Mouse (Mus musculus) heart, postnatal 0 days (tissue): Measurements from ENCODE around the gene Sash3. TPM values are rescaled to one million over a fixed set of nuclear protein-coding genes. Genes with fewer than 3 reads are reported as not detected.
A peak's percentile ranks its signal among the peaks of the same experiment; 100 is the strongest.

ENCODE experiments used
- ATAC-seq: fragments of 200-750 bp; cut with Nextera tagmentation; 2 replicates; pipeline ENCODE4 v1.8.0; 2017; ENCODE audit warnings: low read depth, moderate number of reproducible peaks, moderate library complexity; ENCODE audit not compliant: insufficient read depth
- DNase-seq: peaks from one replicate; pipeline ENCODE4 v3.0.0-alpha.2; 2016; ENCODE audit warnings: low spot score
- H3K27ac ChIP-seq: fragments of 300-500 bp; sonication (generic); 2 replicates; pipeline ENCODE4 v1.5.1; 2014; ENCODE audit warnings: low read depth, mild to moderate bottlenecking
- H3K27me3 ChIP-seq: fragments of 300-500 bp; sonication (generic); 2 replicates; pipeline ENCODE4 v1.6.1; 2014; ENCODE audit warnings: low read length, mixed read lengths; ENCODE audit not compliant: control insufficient read depth, insufficient read depth
- H3K36me3 ChIP-seq: fragments of 300-500 bp; sonication (generic); replicated peaks from 2 replicates; pipeline ENCODE4 v1.6.1; 2014; ENCODE audit warnings: low read length, mixed read lengths; ENCODE audit not compliant: control insufficient read depth, insufficient read depth
- H3K4me1 ChIP-seq: fragments of 300-500 bp; sonication (generic); 2 replicates; pipeline ENCODE4 v1.6.1; 2014; ENCODE audit warnings: antibody characterized with exemption; ENCODE audit not compliant: control insufficient read depth, insufficient read depth
- H3K4me2 ChIP-seq: fragments of 300-500 bp; sonication (generic); 2 replicates; pipeline ENCODE4 v1.6.1; 2014; ENCODE audit warnings: low read depth, mild to moderate bottlenecking, low read length, moderate library complexity
- H3K4me3 ChIP-seq: fragments of 300-500 bp; sonication (generic); 2 replicates; pipeline ENCODE4 v1.5.1; 2014; ENCODE audit warnings: low read depth, low read length
- H3K9ac ChIP-seq: fragments of 300-500 bp; sonication (generic); replicated peaks from 2 replicates; pipeline ENCODE4 v1.6.1; 2014; ENCODE audit warnings: low read depth, low read length, mixed read lengths
- H3K9me3 ChIP-seq: fragments of 300-500 bp; sonication (generic); replicated peaks from 2 replicates; pipeline ENCODE4 v1.6.1; 2016; ENCODE audit warnings: low read length; ENCODE audit not compliant: control insufficient read depth
- CTCF ChIP-seq: IDR thresholded peaks from 2 replicates; pipeline ENCODE4 v1.5.1; 2016; ENCODE audit warnings: antibody characterized with exemption, control low read depth, low read depth
- EP300 ChIP-seq: IDR thresholded peaks from 2 replicates; pipeline ENCODE4 v1.6.1; 2016; ENCODE audit warnings: antibody characterized with exemption, low read depth
- WGBS: fragments of 180-500 bp; shearing (Covaris S2); extraction: QIAGEN DNeasy Blood & Tissue Kit; methylation state at CpG from one replicate; pipeline ENCODE4 v1.1.7; 2014; 5-methylcytosine and 5-hydroxymethylcytosine counted together
- polyA plus RNA-seq: library from polyadenylated mRNA; unstranded; fragments of >200 nt; fragmentation: Nextera tagmentation; extraction: Ambion mirVana; gene quantifications from 2 replicates; pipeline ENCODE4 v1.2.1, GENCODE M21; 2015
- total RNA-seq: library from RNA; depleted of rRNA; stranded (reverse); fragments of >200 nt; gene quantifications from 2 replicates; pipeline ENCODE4 v1.2.3, GENCODE M21; 2014; ENCODE audit warnings: low replicate concordance

Sash3 gene
- total and polyA plus RNA-seq, 2 experiments from 2014 or later = 0.52 to 0.61 TPM

DNA sequence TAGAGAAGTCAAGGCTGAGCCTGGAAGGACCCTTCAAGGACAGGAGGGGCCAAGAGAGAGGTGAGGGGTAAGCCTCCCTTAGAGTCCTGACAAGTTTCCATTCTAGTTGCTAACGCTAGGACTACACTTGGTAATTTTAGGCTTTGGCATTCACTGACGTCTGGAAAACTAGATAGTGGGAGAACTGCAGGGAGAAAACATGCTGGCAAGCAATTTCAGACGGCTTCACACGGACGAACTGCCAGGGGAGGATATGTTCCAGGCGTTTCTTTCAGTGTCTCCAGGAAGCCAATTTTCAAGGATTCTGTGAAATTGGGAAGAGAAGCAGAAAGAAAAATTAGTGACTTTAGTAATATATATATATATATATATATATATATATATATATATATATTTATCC, 35.6 kb downstream of the Sash3 start:
- H3K4me1 ChIP-seq = no peaks in the 10 kb centered on the region
- no peaks in the 10 kb centered on the region for H3K9me3 ChIP-seq
- DNase-seq = no peak
- ATAC-seq = no peak
- H3K27ac ChIP-seq = no peak overlapping the region
- H3K36me3 ChIP-seq = 0 out of 2 replicates have a peak, but pooled peaks cover 10% of the 10 kb centered on the region
- H3K9ac ChIP-seq = no peak overlapping the region
- H3K4me3 ChIP-seq = no peak overlapping the region
- no peak for TF ChIP-seq CTCF
- TF ChIP-seq EP300 = no peak
- H3K27me3 ChIP-seq = no peaks in the 10 kb centered on the region
- H3K4me2 ChIP-seq = no peak overlapping the region
- 40% methylated on average over 6 of the region's 6 CpGs for WGBS

DNA sequence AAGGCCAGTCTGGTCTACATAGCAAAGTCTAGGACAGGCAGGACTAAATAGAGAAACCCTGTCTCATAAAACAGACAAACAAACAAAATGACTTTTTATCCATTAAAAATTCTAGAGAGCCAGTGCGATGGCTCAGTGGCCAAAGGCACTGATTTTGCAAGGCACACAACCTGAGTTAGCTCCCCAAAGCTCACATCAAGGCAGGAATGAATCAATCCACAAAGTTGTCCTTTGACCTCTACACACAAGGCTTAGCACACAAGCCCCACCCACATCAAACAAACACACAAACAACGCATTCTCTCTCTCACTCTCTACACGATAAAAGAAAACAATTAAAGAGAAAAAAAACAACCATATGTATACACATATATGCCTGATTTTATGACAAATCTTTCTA, 38.5 kb downstream of the Sash3 start:
- no peaks in the 10 kb centered on the region for H3K27me3 ChIP-seq
- WGBS = 84% methylated on average over 3 of the region's 3 CpGs
- DNase-seq (no peak), ATAC-seq (no peak)
- no peak overlapping the region for H3K27ac ChIP-seq
- H3K9me3 ChIP-seq = no peaks in the 10 kb centered on the region
- H3K36me3 ChIP-seq = 0 out of 2 replicates have a peak, but pooled peaks cover 3% of the 10 kb centered on the region
- no peaks in the 10 kb centered on the region for H3K4me1 ChIP-seq
- no peak overlapping the region for H3K9ac ChIP-seq
- no peak overlapping the region for H3K4me2 ChIP-seq
- TF ChIP-seq EP300 (no peak), CTCF (no peak)
- no peak overlapping the region for H3K4me3 ChIP-seq

DNA sequence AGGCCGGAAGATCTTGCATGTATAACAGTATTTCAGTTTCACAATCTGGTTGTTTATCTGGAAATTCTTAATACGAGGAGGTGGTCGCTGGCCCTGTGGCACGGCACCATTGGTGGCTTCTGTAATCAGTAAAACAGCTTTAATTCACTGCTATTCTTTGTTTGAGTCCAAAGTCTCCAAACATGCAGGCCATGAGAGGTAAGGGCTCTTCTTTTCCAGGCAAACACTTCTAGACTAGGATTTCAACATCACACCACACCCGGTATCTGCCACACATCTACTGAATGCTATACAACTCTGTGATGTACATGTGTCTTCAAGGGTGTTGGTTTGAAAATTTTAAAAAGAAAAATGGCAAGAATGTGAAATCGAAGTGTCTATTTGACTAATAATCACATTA, 45.0 kb downstream of the Sash3 start:
- DNase-seq = no peak
- H3K27me3 ChIP-seq = no peaks in the 10 kb centered on the region
- TF ChIP-seq CTCF (no peak), EP300 (no peak)
- H3K4me2 ChIP-seq = no peak overlapping the region
- H3K36me3 ChIP-seq = no peaks in the 10 kb centered on the region
- no peak overlapping the region for H3K27ac ChIP-seq
- no peaks in the 10 kb centered on the region for H3K4me1 ChIP-seq
- no peaks in the 10 kb centered on the region for H3K9me3 ChIP-seq
- ATAC-seq = no peak
- WGBS = 78% methylated on average over 6 of the region's 6 CpGs
- H3K4me3 ChIP-seq = no peak overlapping the region
- H3K9ac ChIP-seq = no peak overlapping the region

DNA sequence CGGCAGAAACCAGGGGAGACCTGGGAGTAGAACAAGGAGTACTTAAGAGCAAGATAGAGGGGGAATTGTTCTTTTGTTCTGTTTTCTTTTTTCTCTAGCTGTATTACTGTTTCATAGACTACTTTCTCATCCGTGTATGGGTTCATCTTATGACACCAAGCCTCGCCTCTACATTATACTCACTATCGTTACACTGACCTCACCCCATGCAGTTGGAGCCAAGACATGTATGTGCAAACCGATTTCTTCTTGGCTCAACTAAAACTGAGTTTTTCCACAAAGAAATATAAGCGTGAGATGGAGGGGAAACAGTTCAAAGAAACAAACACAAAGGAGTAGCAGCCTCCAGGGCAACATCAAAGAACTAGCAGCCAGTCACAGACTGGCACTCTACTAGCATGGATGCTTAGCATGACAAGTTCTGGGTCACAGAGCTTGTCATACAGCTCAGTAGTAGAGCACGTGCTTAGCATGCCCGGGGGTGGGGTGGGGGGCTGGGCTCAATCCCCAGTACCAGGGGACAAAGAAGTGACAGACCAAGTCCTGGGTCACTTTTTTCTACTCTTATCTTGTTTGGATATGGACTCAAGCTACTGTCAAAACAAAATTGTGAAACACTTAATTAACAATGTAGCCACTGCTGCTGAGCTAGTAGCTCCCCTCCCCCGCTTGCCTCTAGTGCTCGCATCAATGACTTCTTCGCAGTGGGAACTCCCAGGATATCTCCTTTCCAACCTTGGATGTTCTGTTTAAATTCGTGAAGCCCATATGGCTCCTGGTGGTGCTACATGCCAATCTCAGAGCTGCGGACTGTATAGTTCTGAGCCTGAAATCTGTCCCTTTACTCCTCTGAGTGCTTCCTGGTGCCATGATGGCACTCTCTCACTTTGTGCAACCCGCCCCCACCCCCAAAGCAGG, 47.3 kb downstream of the Sash3 start:
- Histone ChIP-seq H3K9me3 (no peaks in the 10 kb centered on the region), H3K9ac (no peak overlapping the region), H3K27ac (no peak overlapping the region), H3K36me3 (no peaks in the 10 kb centered on the region), H3K27me3 (no peaks in the 10 kb centered on the region), H3K4me1 (no peaks in the 10 kb centered on the region), H3K4me2 (no peak overlapping the region), H3K4me3 (no peak overlapping the region)
- 71% methylated on average over 14 of the region's 14 CpGs for WGBS
- ATAC-seq (no peak), DNase-seq (no peak)
- no peak for TF ChIP-seq CTCF

DNA sequence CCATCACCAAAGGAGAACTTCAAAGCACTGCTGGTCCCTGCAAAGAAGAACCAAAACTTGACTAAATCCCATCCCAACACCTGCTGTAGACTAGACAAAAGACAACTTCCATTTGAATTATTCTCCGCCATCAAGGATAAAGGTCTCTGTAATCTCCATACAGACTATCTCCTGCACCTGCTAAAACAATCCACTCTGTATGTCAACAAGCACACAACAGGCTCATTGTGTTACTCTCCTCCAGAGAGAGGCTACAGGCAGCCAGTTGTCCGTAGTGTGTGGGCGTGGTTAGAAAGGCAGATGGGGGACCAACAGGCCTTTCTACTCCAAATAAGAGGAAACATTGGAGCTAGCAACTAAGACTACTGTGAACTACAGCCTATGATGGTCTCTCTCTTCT, 51.6 kb downstream of the Sash3 start:
- 83% methylated on average over 3 of the region's 3 CpGs for WGBS
- H3K9me3 ChIP-seq = no peaks in the 10 kb centered on the region
- no peak for DNase-seq
- no peak for ATAC-seq
- no peak for TF ChIP-seq CTCF
- TF ChIP-seq EP300 = no peak
- H3K4me3 ChIP-seq = no peak overlapping the region
- peaks cover 5% of the 10 kb centered on the region; the same call in 1 of the 2 replicates for H3K4me1 ChIP-seq
- no peak overlapping the region for H3K9ac ChIP-seq
- H3K4me2 ChIP-seq = no peak overlapping the region
- H3K27ac ChIP-seq = no peak overlapping the region
- no peaks in the 10 kb centered on the region for H3K27me3 ChIP-seq
- H3K36me3 ChIP-seq = no peaks in the 10 kb centered on the region

DNA sequence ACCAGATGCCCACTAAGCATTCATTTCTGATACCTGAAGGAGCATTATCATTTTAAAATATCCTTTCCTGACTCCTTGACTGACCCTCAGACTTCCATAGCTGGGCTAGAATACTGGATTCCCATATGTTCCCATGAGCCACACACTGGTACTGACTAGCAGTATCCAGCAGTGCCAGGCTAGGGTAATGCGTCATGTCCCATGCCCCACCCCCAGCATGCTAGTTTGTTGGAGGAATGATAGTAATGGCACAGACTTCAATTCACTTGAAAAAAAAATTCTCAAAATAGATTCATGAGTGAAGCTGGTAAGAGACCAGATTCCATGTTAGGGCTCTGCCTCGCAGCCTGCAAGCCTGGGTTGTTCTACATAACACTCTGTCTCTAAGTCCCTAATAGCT, 52.8 kb downstream of the Sash3 start:
- DNase-seq (peak; percentile 48), ATAC-seq (peak; percentile 77)
- Histone ChIP-seq H3K27me3 (no peaks in the 10 kb centered on the region), H3K4me3 (no peak overlapping the region), H3K4me2 (no peak overlapping the region), H3K36me3 (no peaks in the 10 kb centered on the region), H3K9me3 (no peaks in the 10 kb centered on the region), H3K9ac (no peak overlapping the region), H3K27ac (peak overlapping the region; percentile 69), H3K4me1 (peaks cover 5% of the 10 kb centered on the region; the same call in 1 of the 2 replicates)
- WGBS = 45% methylated on average over 2 of the region's 2 CpGs
- no peak for TF ChIP-seq EP300
- no peak for TF ChIP-seq CTCF
